Comparison of ENCODE assay signal across 7 mouse cellular contexts in genomic region chr9:15044391-15045083, GRCm38 (mm10). TPM values are rescaled to one million over a fixed set of nuclear protein-coding genes. Genes with fewer than 3 reads are reported as not detected.
DNase-seq lines count a peak whose midpoint lies in the region; ATAC-seq and TF ChIP-seq lines count a peak whose summit lies in the region.

No protein-coding gene starts in this region.

- intact Hi-C loops in left cerebral cortex, postnatal 4 days (cut with DNase I), result no loop called here

- no peaks in the 10 kb centered on the region for H3K9me3 ChIP-seq in stomach, postnatal 0 days (ENCODE audit: control insufficient read depth, low read length)

- H3K9ac ChIP-seq in stomach, postnatal 0 days (ENCODE audit: low read length), result peak overlapping the region; percentile 86

- H3K4me2 ChIP-seq in stomach, postnatal 0 days (replicated peaks; ENCODE audit: low read depth), result peak overlapping the region; percentile 87

- no peaks in the 10 kb centered on the region for H3K27me3 ChIP-seq in stomach, postnatal 0 days (ENCODE audit: control insufficient read depth, insufficient read depth, low read length)

- ATAC-seq in granulocyte monocyte progenitor cell, adult 5-6 weeks (replicated peaks; ENCODE audit: poor library complexity, severe bottlenecking), result peak; percentile 17
- ATAC-seq in stomach, postnatal 0 days (ENCODE audit: low FRiP score, low TSS enrichment), result 0 out of 2 replicates have a peak, but pooled peaks have one; percentile 19

- TF ChIP-seq EP300 in stomach, postnatal 0 days (optimal IDR thresholded peaks at IDR 0.05), result no peak

- H3K36me3 ChIP-seq in macrophage (ENCODE audit: inconsistent target), result no peaks in the 10 kb centered on the region
- H3K36me3 ChIP-seq in stomach, postnatal 0 days (ENCODE audit: control insufficient read depth, insufficient read depth, low read length), result no peaks in the 10 kb centered on the region

- H3K4me3 ChIP-seq in macrophage (ENCODE audit: inconsistent target), result peak overlapping the region; percentile 52
- peak overlapping the region; percentile 81 for H3K4me3 ChIP-seq in stomach, postnatal 0 days (ENCODE audit: low read depth, low read length)

- peaks cover 52% of the 10 kb centered on the region for H3K79me2 ChIP-seq in macrophage (ENCODE audit: inconsistent target)

- DNase-seq in left cerebral cortex, postnatal 4 days, result peak; percentile 39
- DNase-seq in left cerebral cortex, adult 11 months (ENCODE audit: low spot score), result no peak
- DNase-seq in brain, adult 2 months (ENCODE audit: low read depth, low spot score), result peak; percentile 27
- no peak for DNase-seq in stomach, postnatal 0 days (ENCODE audit: low spot score)
- no peak for DNase-seq in kidney, postnatal 36 days

- no peak overlapping the region for H3K27ac ChIP-seq in macrophage
- peak overlapping the region; percentile 89 for H3K27ac ChIP-seq in stomach, postnatal 0 days (replicated peaks)

- TF ChIP-seq CTCF in stomach, postnatal 0 days (IDR thresholded peaks at IDR 0.05; ENCODE audit: low read depth), result no peak

- H3K4me1 ChIP-seq in stomach, postnatal 0 days (replicated peaks; ENCODE audit: control insufficient read depth, insufficient read depth), result no peaks in the 10 kb centered on the region

- 3% methylated on average over 28 of the region's 28 CpGs for WGBS in macrophage (ENCODE audit: missing documents)
- 1% methylated on average over 28 of the region's 28 CpGs for WGBS in stomach, postnatal 0 days

RNA-seq across cellular contexts. Expression of gene Panx1, which starts 0.7 kb away (rescaled TPM):
- total RNA-seq in left cerebral cortex, postnatal 4 days (2021), result 100 to 1,000 TPM; 131 to 140 TPM
- total RNA-seq in granulocyte monocyte progenitor cell, adult 5-6 weeks (2014; fragmentation: Nextera tagmentation), result 21.4 and 32.6 TPM in 2 replicates
- 11.3 and 23.3 TPM in 2 replicates for total RNA-seq in granulocyte monocyte progenitor cell, adult 5-6 weeks (2017)
- 10 to 100 TPM in 6 of 26 experiments, 1 to 10 TPM in 19, under 1 TPM in 1; 0.73 to 18.3 (median 5.8) TPM for total RNA-seq in macrophage (2018; cell fraction: chromatin; rRNA removed)
- 10 to 100 TPM in 24 of 26 experiments, 1 to 10 TPM in 2; 9.7 to 27.2 (median 14.5) TPM for total RNA-seq in macrophage (2018; cell fraction: cytosol; rRNA removed)
- 10 to 100 TPM in 11 of 26 experiments, 1 to 10 TPM in 15; 4.5 to 20.9 (median 9.1) TPM for total RNA-seq in macrophage (2018; cell fraction: nucleus; rRNA removed)
- 16.0 to 28.2 TPM (median 27.1 TPM) in 3 replicates for polyA plus RNA-seq in macrophage (2018)
- polyA plus RNA-seq in stomach, postnatal 0 days (2015; fragmentation: Nextera tagmentation; extraction: Ambion mirVana), result 27.8 and 28.1 TPM in 2 replicates

Comparison
In these comparisons a context has a peak if more than half of its experiments do, and no peak if none do; other contexts are left out.
1. DNase-seq: peak in left cerebral cortex, postnatal 4 days (single experiment) and brain, adult 2 months (single experiment); none in left cerebral cortex, adult 11 months (single experiment), stomach, postnatal 0 days (single experiment) and kidney, postnatal 36 days (0 of 2).